Mouse (Mus musculus) frontal cortex, adult 2 months (tissue): ENCODE data around the gene Zfp597. TPM values are rescaled to one million over a fixed set of nuclear protein-coding genes. Genes with fewer than 3 reads are reported as not detected.

ENCODE experiments used
- polyA plus RNA-seq: library from polyadenylated mRNA; depleted of rRNA; stranded (reverse); fragments of >200 nt; gene quantifications from 2 replicates; pipeline ENCODE4 v1.2.3, GENCODE M21; 2012; rRNA removed

Zfp597 gene
- polyA plus RNA-seq, 1 experiment = 10.4 TPM

Other genes with a start within 250 kb of the Zfp597 start
- not detected in 2 replicates for gene Mefv, start 166.5 kb downstream of the Zfp597 start, polyA plus RNA-seq
- 17.0 and 18.0 TPM in 2 replicates for gene Zfp263, start 140.5 kb downstream of the Zfp597 start, polyA plus RNA-seq
- gene Olfr15, start 53.7 kb downstream of the Zfp597 start, polyA plus RNA-seq = 0.11 TPM in 1 of 2 replicates, not detected in the other
- 2.9 and 3.4 TPM in 2 replicates for gene Zfp174, start 37.3 kb downstream of the Zfp597 start, polyA plus RNA-seq
- gene Naa60, start 12.2 kb downstream of the Zfp597 start, polyA plus RNA-seq = 114 and 116 TPM in 2 replicates
- 0.44 and 0.76 TPM in 2 replicates for gene Gm20695, start 87 bp upstream of the Zfp597 start, polyA plus RNA-seq
- 8.8 and 8.9 TPM in 2 replicates for gene 1700037C18Rik, start 24.1 kb upstream of the Zfp597 start, polyA plus RNA-seq
- 28.1 and 32.0 TPM in 2 replicates for gene Cluap1, start 24.2 kb upstream of the Zfp597 start, polyA plus RNA-seq
- 2.5 and 2.6 TPM in 2 replicates for gene Nlrc3, start 92.1 kb upstream of the Zfp597 start, polyA plus RNA-seq
- gene Slx4, start 119.2 kb upstream of the Zfp597 start, polyA plus RNA-seq = 32.6 and 33.8 TPM in 2 replicates
- 0.29 and 0.42 TPM in 2 replicates for gene Dnase1, start 152.4 kb upstream of the Zfp597 start, polyA plus RNA-seq
- 73.3 and 76.6 TPM in 2 replicates for gene Trap1, start 193.3 kb upstream of the Zfp597 start, polyA plus RNA-seq